Mouse (Mus musculus) right cerebral cortex, postnatal 4 days (tissue): Measurements from ENCODE around the gene Zfp398.

ENCODE experiments used
- DNase-seq: peaks from one replicate; pipeline ENCODE4 v3.0.0-alpha.2; 2022

The Zfp398 gene

DNA sequence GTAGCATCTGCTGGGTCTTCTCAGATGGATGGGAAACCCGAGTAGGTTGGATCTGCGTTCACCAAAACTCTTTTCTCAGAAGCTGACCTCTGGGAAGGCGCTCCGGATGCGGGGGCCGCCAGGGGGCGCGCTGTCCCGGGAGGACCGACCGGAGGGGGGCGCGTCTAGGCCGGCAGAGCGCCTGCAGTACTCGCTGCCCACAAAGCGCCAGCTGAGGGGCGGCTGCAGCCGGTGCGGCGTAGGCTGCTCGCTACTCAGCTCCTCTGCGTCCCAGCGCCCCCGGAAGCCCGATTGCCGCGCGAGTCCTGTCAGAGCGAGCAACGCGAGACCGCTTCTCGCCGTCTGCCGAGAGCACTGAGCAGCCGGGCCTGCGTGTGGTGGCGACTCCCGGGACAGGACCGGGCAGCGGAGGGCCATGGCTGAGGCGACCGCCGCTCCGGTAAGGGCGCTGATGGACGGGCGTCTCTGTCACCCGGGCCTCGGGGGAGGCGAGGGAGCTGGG is at the start of gene Zfp398:
Gene Zfp398 (plus strand): TSS at position 180 of the 502 bp plus-strand sequence.
- DNase-seq: peak; percentile 98

DNA sequence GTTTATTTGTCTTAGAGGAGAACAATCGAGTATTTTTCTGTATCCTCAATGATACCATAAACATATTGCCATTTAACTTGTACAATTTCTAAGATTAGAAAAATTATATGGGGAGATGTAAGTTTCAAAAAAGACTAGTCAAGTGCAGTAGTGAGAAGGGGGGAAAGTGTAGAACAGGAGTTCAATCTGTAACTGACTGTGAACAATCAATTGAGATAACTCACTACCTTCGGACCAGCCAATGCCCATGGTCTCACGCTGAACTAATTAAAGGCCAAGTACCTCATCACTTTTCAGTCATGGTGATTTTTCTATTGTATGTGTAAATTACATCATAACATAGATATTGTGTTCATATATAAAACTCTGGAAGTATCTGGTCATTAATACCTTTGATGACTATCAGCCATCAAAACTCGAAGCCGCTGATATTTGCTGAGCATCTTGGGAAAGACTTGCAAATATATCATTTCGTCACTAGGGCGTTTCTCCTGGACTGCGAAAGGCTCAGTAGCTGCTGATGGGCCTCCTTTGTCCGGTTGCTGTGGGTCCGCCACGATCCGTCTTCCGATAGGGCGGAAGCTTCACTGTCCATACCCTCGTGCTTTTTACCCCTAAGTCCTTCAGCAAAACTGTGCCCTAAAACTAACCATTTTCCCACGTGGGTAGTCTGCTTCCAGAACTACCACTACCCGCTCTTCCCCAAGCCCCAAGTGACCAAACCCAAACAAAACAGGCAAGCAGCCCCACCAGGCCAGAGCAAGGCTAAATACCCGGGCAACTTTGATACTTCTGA is 47.3 kb upstream of the Zfp398 start:
- DNase-seq: peak; percentile 69

DNA sequence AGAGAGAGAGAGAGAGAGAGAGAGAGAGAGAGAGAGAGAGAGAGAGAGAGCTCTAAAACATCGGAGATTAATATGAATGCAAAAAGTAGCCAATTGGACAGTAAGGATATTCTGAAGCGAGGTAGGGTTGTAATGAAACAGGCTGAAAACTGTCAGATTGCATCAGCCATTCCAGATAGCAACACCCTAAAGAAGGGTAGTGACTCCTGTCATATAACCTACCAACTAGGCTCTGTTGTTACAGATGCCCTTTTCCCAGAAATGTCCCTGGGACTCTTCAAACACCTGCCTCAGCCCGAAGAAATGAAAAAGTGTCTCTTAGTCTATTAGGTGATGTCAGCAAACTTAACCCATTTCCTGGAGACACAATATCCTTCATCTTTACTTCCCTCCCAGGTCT is 46.6 kb upstream of the Zfp398 start:
- DNase-seq: no peak

DNA sequence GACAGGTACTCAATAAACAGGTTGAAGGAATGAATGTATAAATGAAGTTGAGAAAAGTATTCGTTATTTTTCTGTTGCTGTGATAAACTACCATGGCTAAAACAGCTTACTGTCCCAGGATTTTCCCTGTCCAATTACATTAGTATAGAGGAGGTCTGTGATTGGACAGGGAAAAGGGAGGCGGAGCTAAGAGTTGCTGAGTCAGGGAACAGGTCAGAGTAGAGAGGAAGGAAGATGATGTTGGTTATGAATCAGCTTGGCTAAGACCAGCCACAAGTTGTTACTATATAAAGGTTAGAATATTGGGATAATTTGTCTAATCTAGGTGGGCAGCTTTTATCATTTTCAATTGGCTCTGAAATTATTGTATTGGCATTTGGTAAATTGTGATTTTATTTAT is 44.7 kb upstream of the Zfp398 start:
- no peak for DNase-seq

- DNase-seq: no peak
Observed at GRCm38 (mm10) chr6:47792533-47792932, 42.9 kb upstream of the Zfp398 start.

- no peak for DNase-seq
Observed at GRCm38 (mm10) chr6:47793284-47793683, 42.2 kb upstream of the Zfp398 start.

DNA sequence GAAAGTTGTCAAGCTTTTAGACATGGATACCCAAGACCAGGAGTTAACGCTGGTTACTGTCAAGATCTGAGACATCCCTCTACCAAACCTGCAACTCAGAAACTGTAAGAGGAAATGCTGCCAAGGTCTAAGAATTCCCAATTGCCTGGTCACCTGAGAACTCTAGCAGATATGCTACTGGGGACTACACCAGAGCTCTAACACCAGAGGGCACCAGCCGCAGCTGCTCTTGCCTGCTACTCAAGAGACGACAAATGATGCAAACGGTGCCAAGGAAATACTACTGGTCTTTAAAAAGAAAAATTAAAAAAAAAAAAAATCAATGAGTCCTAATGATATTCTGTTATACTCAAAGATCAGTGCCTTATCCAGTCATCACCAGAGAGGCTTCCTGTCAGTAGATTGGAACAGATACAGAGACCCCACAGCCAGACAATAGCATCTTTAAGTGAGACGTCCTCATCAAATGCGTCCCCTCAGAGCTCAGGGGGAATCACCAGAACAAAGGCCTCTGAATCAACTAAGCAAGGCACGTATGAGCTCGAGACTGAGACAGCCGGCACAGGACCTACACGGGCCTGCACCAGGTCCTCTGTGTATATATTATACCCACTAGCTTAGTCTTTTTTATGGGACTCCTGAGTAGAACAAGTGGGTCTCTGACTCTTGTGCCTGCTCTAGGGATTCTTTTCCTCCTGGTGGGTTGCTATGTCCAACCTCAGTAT is 41.2 kb upstream of the Zfp398 start:
- peak; percentile 26 for DNase-seq

DNA sequence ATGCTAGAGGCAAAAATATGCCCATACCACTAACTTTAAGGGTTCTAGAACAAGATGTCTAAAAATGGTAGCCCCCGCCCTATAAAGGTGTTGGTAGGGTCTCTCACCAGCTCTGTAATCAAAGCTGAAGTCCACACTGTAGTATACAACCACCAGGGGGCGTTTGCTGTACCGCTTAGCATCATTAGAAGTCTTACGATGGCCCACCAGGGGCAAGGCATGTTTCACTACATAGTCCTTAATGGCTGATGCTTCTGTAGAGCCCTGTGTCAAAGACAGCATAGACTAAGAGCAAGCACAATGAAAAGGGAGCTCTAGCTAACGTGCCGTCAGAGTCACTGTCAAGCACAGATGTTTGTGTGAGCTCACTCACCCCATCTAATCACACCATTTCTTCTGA is 36.4 kb upstream of the Zfp398 start:
- DNase-seq: peak; percentile 43

DNA sequence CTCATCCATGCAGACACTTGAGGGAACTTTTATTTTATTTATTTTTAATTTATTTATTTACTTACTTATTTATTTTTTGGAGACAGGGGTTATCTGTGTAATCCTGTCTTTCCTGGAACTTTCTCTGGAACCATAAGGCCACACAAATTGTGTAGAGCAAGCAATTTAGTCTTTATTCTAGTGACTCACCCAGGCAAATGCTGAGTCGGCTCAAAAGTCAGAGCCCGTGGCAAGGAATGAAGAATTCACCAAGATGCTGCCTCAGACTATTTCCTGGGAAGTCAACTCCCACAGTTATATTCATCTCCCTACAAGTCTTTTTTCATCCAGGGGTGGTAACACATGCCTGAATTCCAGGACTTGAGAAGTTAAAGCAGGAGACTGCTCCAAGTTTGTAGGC is 29.9 kb upstream of the Zfp398 start:
- DNase-seq: no peak

GRCm38 (mm10) chr6:47807419-47807818 is 28.0 kb upstream of the Zfp398 start:
- no peak for DNase-seq

DNA sequence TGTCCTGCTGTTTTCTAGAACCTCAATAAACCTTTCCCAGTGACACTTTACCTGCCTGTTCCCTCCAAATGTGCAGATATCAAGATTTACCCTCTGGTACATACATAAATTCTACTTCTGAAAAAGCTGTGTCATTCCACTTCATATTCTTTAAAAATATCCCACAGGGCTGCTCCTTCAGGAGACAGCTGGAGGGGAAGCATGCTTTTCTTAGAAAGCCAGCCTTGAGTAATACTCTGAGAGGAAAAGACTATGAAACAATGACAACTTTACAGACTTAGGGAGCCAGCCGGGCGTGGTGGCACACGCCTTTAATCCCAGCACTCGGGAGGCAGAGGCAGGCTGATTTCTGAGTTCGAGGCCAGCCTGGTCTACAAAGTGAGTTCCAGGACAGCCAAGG is 26.9 kb upstream of the Zfp398 start:
- DNase-seq: no peak

- DNase-seq: no peak
Observed at GRCm38 (mm10) chr6:47809053-47809452, 26.4 kb upstream of the Zfp398 start.

DNA sequence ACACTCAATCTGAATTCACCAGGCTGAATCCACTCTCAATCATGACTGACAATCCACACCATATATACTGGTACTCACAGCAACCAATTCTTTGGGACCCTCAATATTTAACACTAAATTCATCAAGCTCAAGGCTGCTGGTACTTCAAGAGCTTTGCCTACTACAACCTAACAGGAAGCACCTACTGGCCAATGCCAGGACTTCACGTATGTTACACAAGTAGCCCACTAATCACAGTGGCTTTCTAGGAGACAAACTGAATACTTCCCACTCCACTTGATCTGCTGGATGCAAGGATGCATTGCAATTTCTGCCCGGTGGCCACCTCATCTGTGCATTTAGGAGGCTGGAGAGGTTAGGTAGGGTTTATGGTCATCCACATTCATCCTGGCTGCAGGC is 25.3 kb upstream of the Zfp398 start:
- no peak for DNase-seq

- DNase-seq: no peak
Observed at GRCm38 (mm10) chr6:47811324-47811723, 24.1 kb upstream of the Zfp398 start.

DNA sequence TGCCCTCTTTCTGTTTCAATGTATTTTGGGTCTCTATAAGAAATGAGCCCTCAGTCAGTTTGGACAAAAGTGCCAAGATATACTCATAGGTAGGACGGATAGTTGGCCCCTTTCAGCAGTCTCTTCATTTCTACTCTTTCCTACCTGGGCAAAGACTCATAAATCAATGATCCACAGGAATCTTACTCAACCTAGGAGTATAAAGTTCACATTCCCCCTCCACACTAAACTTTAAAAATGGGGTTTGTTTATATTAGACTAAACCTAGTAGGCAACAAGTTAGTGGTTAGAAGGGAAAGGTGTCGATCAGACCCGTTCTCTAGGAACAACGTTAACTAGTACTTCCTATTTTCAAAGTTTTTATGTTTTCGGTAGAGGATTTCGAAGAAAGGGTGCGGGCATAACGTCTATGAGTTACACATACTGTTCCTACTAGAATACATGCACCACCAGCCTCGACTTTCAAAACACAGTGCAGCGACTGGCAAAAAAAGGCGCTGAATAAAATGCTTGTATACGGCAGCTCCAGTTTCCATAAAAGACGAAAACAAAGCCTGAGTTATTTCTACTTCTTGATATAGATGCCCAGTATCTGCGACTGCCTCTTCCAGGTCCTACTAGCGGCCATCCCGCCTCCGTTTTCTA is 23.1 kb upstream of the Zfp398 start:
- no peak for DNase-seq

DNA sequence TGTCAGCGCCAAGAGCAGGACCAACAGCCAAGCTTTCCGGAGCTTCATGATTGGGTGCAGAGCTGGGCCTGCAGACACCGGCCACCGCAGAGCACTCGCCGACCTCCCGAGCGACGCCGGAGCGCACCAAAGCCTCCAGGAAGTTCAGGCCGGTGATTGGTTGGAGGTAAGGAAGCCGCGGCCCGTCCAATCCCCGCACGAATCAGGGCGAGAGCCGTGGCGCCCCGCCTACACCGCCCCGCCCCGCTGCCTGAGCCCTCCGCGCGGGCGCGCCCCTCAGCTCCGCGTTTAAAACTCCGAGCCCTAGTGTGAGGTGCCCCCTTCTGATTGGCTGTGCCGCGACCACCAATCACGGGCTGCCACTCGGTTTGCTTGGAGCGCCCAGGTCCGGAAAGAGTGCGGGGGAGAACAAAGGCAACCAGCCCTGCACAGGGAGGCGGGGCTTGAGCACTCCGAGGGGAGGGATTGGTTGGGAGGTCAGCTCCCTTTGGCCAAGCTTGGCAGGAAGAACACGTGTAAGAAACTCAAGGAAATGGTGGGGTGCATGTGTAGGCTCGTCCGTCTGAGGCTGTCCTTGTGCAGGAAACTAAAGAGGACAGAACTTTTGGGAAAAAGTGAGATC is 22.1 kb upstream of the Zfp398 start, which contains the start of gene Pdia4:
Gene Pdia4 (minus strand): TSS at position 174 of the 622 bp plus-strand sequence.
- DNase-seq: peak; percentile 97

GRCm38 (mm10) chr6:47816151-47816550 is 19.3 kb upstream of the Zfp398 start:
- no peak for DNase-seq

GRCm38 (mm10) chr6:47818721-47819120 is 16.7 kb upstream of the Zfp398 start:
- DNase-seq: no peak

DNA sequence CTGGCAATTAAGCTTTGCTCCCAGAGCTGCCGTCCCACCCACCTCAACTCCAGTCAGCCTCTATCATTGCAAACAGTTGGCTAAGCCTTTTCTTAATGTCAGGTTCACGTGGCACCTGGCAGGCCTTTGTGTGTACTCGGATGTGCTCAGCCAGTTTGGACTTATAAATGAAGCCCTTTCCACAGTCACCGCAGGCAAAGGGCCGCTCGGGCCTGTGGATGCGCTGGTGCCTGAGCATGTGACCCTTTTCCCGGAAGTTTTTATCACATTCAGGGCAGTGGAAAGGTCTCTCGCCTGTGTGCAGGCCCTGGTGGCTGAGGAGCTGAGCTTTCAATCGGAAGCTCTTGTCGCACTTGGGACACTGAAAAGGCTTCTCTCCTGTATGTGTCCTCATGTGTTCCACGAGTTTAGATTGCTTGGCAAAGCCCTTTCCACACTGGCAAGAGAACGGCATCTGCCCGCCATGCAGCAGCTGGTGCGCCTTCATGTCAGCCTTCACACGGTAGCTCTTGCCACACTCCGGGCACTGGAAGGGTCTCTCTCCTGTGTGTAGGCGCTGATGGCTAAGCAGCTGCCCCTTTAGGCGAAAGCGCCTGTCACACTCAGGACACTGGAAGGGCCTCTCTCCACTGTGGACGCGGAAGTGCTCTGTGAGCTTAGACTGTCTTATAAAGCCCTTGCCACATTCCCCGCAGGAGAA is 15.7 kb upstream of the Zfp398 start:
- no peak for DNase-seq

DNA sequence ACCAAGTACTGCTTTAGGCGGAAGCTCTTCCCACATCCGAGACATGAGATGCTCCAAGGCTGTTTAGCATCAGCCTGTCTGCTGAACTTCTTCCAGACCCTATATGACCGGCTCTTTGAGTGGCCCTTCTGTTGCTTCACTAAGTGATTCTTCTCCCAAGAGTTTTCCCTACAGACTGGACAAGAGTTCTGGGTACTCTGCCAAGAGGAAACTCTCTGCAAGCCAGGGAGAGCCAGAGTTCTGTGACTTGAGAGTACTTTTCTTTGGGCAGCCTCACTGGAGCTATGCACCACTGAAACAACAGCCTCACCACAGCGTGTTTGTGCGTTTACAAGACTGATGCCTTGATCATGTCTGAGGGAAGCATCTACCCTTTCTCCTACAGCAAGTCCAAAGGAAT is 14.2 kb upstream of the Zfp398 start:
- no peak for DNase-seq

GRCm38 (mm10) chr6:47821776-47822175 is 13.7 kb upstream of the Zfp398 start:
- no peak for DNase-seq

DNA sequence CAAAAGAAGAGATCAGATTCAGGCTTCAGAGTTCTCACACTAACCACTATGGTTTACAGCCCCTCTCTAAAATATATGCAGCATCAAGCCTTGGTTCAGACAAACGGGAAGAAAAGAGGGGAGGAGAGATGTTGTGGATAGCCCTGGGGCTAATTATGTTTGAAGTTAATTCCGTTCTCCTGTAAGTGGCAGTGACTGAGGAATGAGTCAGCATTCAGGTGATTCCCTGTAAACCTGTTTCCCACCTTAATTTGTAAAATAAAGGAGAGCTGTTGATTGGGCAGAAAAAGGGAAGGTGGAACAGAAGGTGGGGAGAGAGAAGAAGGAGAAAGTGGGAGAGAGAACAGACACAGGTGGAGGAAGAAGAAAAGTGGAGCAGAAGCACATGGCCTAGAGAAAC is 11.2 kb upstream of the Zfp398 start:
- DNase-seq: no peak

DNA sequence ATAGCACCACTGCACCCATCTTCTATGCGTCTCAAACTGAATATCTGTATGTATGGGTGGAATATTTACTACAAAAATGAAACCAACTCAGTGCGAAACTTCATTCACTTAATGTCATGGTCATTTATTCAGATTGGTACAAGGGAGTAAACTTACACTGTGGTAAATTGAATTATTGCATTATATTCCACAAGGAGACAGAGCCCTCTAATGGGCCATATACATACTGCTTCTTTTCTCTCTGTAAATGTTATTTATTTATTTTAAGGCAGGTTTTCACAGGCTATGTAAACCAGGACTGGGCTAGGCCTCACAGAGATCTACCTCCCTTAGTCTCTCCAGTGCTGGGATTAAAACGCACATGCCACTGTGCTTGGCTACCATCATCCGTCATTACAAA is 8.0 kb upstream of the Zfp398 start:
- DNase-seq: no peak
